Mouse (Mus musculus) embryonic facial prominence, embryonic 14.5 days (tissue): ENCODE measurements around the gene Apopt1. TPM values are rescaled to one million over a fixed set of nuclear protein-coding genes. Genes with fewer than 3 reads are reported as not detected.

Experiments
- polyA plus RNA-seq: library from polyadenylated mRNA; unstranded; fragments of >200 nt; fragmentation: Nextera tagmentation; extraction: Ambion mirVana; gene quantifications from 2 replicates; pipeline ENCODE4 v1.2.1, GENCODE M21; 2014

Gene Apopt1
- polyA plus RNA-seq, 1 experiment from 2014 or later, result 46.6 TPM

Other genes with a start within 250 kb of the Apopt1 start
- 24.4 and 25.3 TPM in 2 replicates for gene Gm266, start 227.4 kb upstream of the Apopt1 start, polyA plus RNA-seq
- gene Eif5, start 175.2 kb upstream of the Apopt1 start, polyA plus RNA-seq, result 433 and 445 TPM in 2 replicates
- gene Mark3, start 138.7 kb upstream of the Apopt1 start, polyA plus RNA-seq, result 47.0 and 47.2 TPM in 2 replicates
- gene Ckb, start 40.9 kb upstream of the Apopt1 start, polyA plus RNA-seq, result 206 and 208 TPM in 2 replicates
- gene Trmt61a, start 35.2 kb upstream of the Apopt1 start, polyA plus RNA-seq, result 5.8 and 7.9 TPM in 2 replicates
- gene Bag5, start within 50 bp of the Apopt1 start, polyA plus RNA-seq, result 59.0 and 61.5 TPM in 2 replicates
- 128 and 137 TPM in 2 replicates for gene Klc1, start 45.6 kb downstream of the Apopt1 start, polyA plus RNA-seq
- 8.5 and 11.7 TPM in 2 replicates for gene Xrcc3, start 100.6 kb downstream of the Apopt1 start, polyA plus RNA-seq
- 119 and 122 TPM in 2 replicates for gene Zfyve21, start 100.9 kb downstream of the Apopt1 start, polyA plus RNA-seq
- 15.3 and 17.2 TPM in 2 replicates for gene Ppp1r13b, start 194.8 kb downstream of the Apopt1 start, polyA plus RNA-seq